In genomic region chr6:52163366-52164031, GRCm38 (mm10) we compare ENCODE assay signal across 9 mouse cellular contexts. TPM values are rescaled to one million over a fixed set of nuclear protein-coding genes. Genes with fewer than 3 reads are reported as not detected.
DNase-seq lines count a peak whose midpoint lies in the region; ATAC-seq and TF ChIP-seq lines count a peak whose summit lies in the region.
"Had no signal": no experiment of that assay in that cellular context is flagged by ENCODE, and none has a peak within 500 bp of the region (broad histone marks: within the 10 kb centered on the region; RNA-seq: fewer than 3 reads in every experiment).

No protein-coding gene starts in this region.

- H3K9me3 ChIP-seq in forebrain, postnatal 0 days (ENCODE audit: low read length) = no peaks in the 10 kb centered on the region
- H3K9me3 ChIP-seq in forebrain, embryonic 14.5 days (replicated peaks; ENCODE audit: control insufficient read depth, low read length) = no peaks in the 10 kb centered on the region
- H3K9me3 ChIP-seq in heart, embryonic 16.5 days (replicated peaks; ENCODE audit: control insufficient read depth, low read length) = no peaks in the 10 kb centered on the region
- no peaks in the 10 kb centered on the region for H3K9me3 ChIP-seq in limb, embryonic 15.5 days

- H3K4me2 ChIP-seq in forebrain, postnatal 0 days (ENCODE audit: low read depth) = no peak overlapping the region
- no peak overlapping the region for H3K4me2 ChIP-seq in forebrain, embryonic 14.5 days (ENCODE audit: low read length)
- H3K4me2 ChIP-seq in heart, embryonic 16.5 days (ENCODE audit: low read depth, low read length) = peak overlapping the region; percentile 36
- peak overlapping the region; percentile 40; the same call in 1 of the 2 replicates for H3K4me2 ChIP-seq in limb, embryonic 15.5 days

- no peaks in the 10 kb centered on the region; the same call in 1 of the 2 replicates for H3K4me1 ChIP-seq in forebrain, postnatal 0 days (ENCODE audit: insufficient read depth)
- H3K4me1 ChIP-seq in forebrain, embryonic 14.5 days (ENCODE audit: control insufficient read depth, insufficient read depth, low read length) = peaks cover 2% of the 10 kb centered on the region; the same call in 1 of the 2 replicates
- peaks cover 7% of the 10 kb centered on the region; the same call in 1 of the 2 replicates for H3K4me1 ChIP-seq in heart, embryonic 16.5 days (ENCODE audit: control insufficient read depth, insufficient read depth, low read length)
- peaks cover 44% of the 10 kb centered on the region for H3K4me1 ChIP-seq in limb, embryonic 15.5 days

- no peak overlapping the region for H3K4me3 ChIP-seq in forebrain, postnatal 0 days (ENCODE audit: low read depth, low read length)
- H3K4me3 ChIP-seq in forebrain, embryonic 14.5 days (ENCODE audit: low read depth, low read length) = no peak overlapping the region
- peak overlapping the region; percentile 45 for H3K4me3 ChIP-seq in heart, embryonic 16.5 days (ENCODE audit: low read length)
- peak overlapping the region; percentile 30; the same call in 1 of the 2 replicates for H3K4me3 ChIP-seq in limb, embryonic 15.5 days

- no peak for ATAC-seq in forebrain, postnatal 0 days
- no peak for ATAC-seq in forebrain, embryonic 14.5 days
- ATAC-seq in heart, embryonic 16.5 days (replicated peaks; ENCODE audit: extremely low read depth, insufficient read depth, low FRiP score) = no peak
- ATAC-seq in limb, embryonic 15.5 days (ENCODE audit: insufficient number of reproducible peaks, low FRiP score, low TSS enrichment, low read depth) = no peak

- DNase-seq in forebrain, postnatal 0 days = peak; percentile 19
- DNase-seq in forebrain, embryonic 14.5 days (ENCODE audit: low spot score) = no peak
- peak; percentile 80 for DNase-seq in 3T3-L1 (ENCODE audit: low read depth, low spot score)
- DNase-seq in right cerebral cortex, adult 18-20 months = no peak
- DNase-seq in thymus, postnatal 25 days = no peak
- no peak for DNase-seq in urinary bladder, postnatal 25 days (ENCODE audit: low spot score)
- DNase-seq: cerebellum, adult 2 months had no signal

- H3K36me3 ChIP-seq in forebrain, postnatal 0 days (ENCODE audit: insufficient read depth) = no peaks in the 10 kb centered on the region
- no peaks in the 10 kb centered on the region for H3K36me3 ChIP-seq in forebrain, embryonic 14.5 days (ENCODE audit: control insufficient read depth, insufficient read depth, low read length)
- no peaks in the 10 kb centered on the region for H3K36me3 ChIP-seq in heart, embryonic 16.5 days (ENCODE audit: control insufficient read depth, insufficient read depth)
- no peaks in the 10 kb centered on the region for H3K36me3 ChIP-seq in limb, embryonic 15.5 days

- TF ChIP-seq CTCF in forebrain, postnatal 0 days (IDR thresholded peaks at IDR 0.05; ENCODE audit: low read depth) = no peak

- 2% methylated on average over 17 of the region's 17 CpGs for WGBS in forebrain, postnatal 0 days
- WGBS in forebrain, embryonic 14.5 days = under 1% methylated on average over 17 of the region's 17 CpGs
- WGBS in heart, embryonic 16.5 days = 10% methylated on average over 17 of the region's 17 CpGs
- WGBS in limb, embryonic 15.5 days = 29% methylated on average over 17 of the region's 17 CpGs

- H3K27me3 ChIP-seq in forebrain, postnatal 0 days (ENCODE audit: insufficient read depth, low read length) = peaks cover 91% of the 10 kb centered on the region
- peaks cover 95% of the 10 kb centered on the region for H3K27me3 ChIP-seq in forebrain, embryonic 14.5 days (replicated peaks; ENCODE audit: control insufficient read depth, insufficient read depth, low read length)
- peaks cover 79% of the 10 kb centered on the region for H3K27me3 ChIP-seq in heart, embryonic 16.5 days (ENCODE audit: control insufficient read depth, insufficient read depth, low read length)
- H3K27me3 ChIP-seq in limb, embryonic 15.5 days = peaks cover 80% of the 10 kb centered on the region

- no peak overlapping the region for H3K27ac ChIP-seq in forebrain, postnatal 0 days (ENCODE audit: low read depth, low read length)
- no peak overlapping the region for H3K27ac ChIP-seq in forebrain, embryonic 14.5 days (ENCODE audit: low read depth, low read length)
- H3K27ac ChIP-seq in heart, embryonic 16.5 days (ENCODE audit: low read length) = peak overlapping the region; percentile 61
- H3K27ac ChIP-seq in limb, embryonic 15.5 days = no peak overlapping the region

- H3K9ac ChIP-seq in forebrain, postnatal 0 days = no peak overlapping the region
- H3K9ac ChIP-seq in forebrain, embryonic 14.5 days (ENCODE audit: low read length) = no peak overlapping the region
- peak overlapping the region; percentile 44; the same call in 1 of the 2 replicates for H3K9ac ChIP-seq in heart, embryonic 16.5 days (ENCODE audit: low read length)
- H3K9ac ChIP-seq in limb, embryonic 15.5 days = no peak overlapping the region

RNA-seq across cellular contexts. Expression of gene Hoxa2, which starts 1.1 kb away (rescaled TPM):
- not detected in 2 replicates for total RNA-seq in forebrain, postnatal 0 days (2014; rRNA removed)
- not detected in 2 replicates for polyA plus RNA-seq in forebrain, postnatal 0 days (2015; fragmentation: Nextera tagmentation; extraction: Ambion mirVana)
- polyA plus RNA-seq in forebrain, embryonic 14.5 days (2014; fragmentation: Nextera tagmentation; extraction: Ambion mirVana) = not detected in 2 replicates
- 1.5 and 2.0 TPM in 2 replicates for polyA plus RNA-seq in heart, embryonic 16.5 days (2015; fragmentation: Nextera tagmentation; extraction: Ambion mirVana)
- 0.59 and 0.76 TPM in 2 replicates for polyA plus RNA-seq in limb, embryonic 15.5 days (2015; fragmentation: Nextera tagmentation; extraction: Ambion mirVana)

RNA-seq across cellular contexts. Expression of gene Hoxa1, which starts 5.4 kb away (rescaled TPM):
- 0.10 TPM in 1 of 2 replicates, not detected in the other for total RNA-seq in forebrain, postnatal 0 days (2014; rRNA removed)
- polyA plus RNA-seq in forebrain, postnatal 0 days (2015; fragmentation: Nextera tagmentation; extraction: Ambion mirVana) = not detected in 2 replicates
- not detected in 2 replicates for polyA plus RNA-seq in forebrain, embryonic 14.5 days (2014; fragmentation: Nextera tagmentation; extraction: Ambion mirVana)
- polyA plus RNA-seq in heart, embryonic 16.5 days (2015; fragmentation: Nextera tagmentation; extraction: Ambion mirVana) = 0.44 and 0.68 TPM in 2 replicates
- polyA plus RNA-seq in limb, embryonic 15.5 days (2015; fragmentation: Nextera tagmentation; extraction: Ambion mirVana) = 0.52 and 0.68 TPM in 2 replicates

RNA-seq across cellular contexts. Expression of gene 5730596B20Rik, which starts 13.8 kb away (rescaled TPM):
- not detected in 2 replicates for total RNA-seq in forebrain, postnatal 0 days (2014; rRNA removed)
- polyA plus RNA-seq in forebrain, postnatal 0 days (2015; fragmentation: Nextera tagmentation; extraction: Ambion mirVana) = not detected in 2 replicates
- not detected in 2 replicates for polyA plus RNA-seq in forebrain, embryonic 14.5 days (2014; fragmentation: Nextera tagmentation; extraction: Ambion mirVana)
- polyA plus RNA-seq in heart, embryonic 16.5 days (2015; fragmentation: Nextera tagmentation; extraction: Ambion mirVana) = 0.13 and 0.32 TPM in 2 replicates
- 0.10 and 0.26 TPM in 2 replicates for polyA plus RNA-seq in limb, embryonic 15.5 days (2015; fragmentation: Nextera tagmentation; extraction: Ambion mirVana)

RNA-seq across cellular contexts. Expression of gene Hoxa4, which starts 28.1 kb away (rescaled TPM):
- total RNA-seq in forebrain, postnatal 0 days (2014; rRNA removed) = not detected in 2 replicates
- polyA plus RNA-seq in forebrain, postnatal 0 days (2015; fragmentation: Nextera tagmentation; extraction: Ambion mirVana) = not detected in 2 replicates
- polyA plus RNA-seq in forebrain, embryonic 14.5 days (2014; fragmentation: Nextera tagmentation; extraction: Ambion mirVana) = not detected in 2 replicates
- polyA plus RNA-seq in heart, embryonic 16.5 days (2015; fragmentation: Nextera tagmentation; extraction: Ambion mirVana) = 0.54 TPM in 1 of 2 replicates, not detected in the other
- polyA plus RNA-seq in limb, embryonic 15.5 days (2015; fragmentation: Nextera tagmentation; extraction: Ambion mirVana) = 0.52 and 0.63 TPM in 2 replicates

RNA-seq across cellular contexts. Expression of gene Hoxa5, which starts 40.9 kb away (rescaled TPM):
- total RNA-seq in forebrain, postnatal 0 days (2014; rRNA removed) = not detected in 2 replicates
- polyA plus RNA-seq in forebrain, postnatal 0 days (2015; fragmentation: Nextera tagmentation; extraction: Ambion mirVana) = not detected in 2 replicates
- polyA plus RNA-seq in forebrain, embryonic 14.5 days (2014; fragmentation: Nextera tagmentation; extraction: Ambion mirVana) = 0.26 TPM in 1 of 2 replicates, not detected in the other
- 1.3 and 3.3 TPM in 2 replicates for polyA plus RNA-seq in heart, embryonic 16.5 days (2015; fragmentation: Nextera tagmentation; extraction: Ambion mirVana)
- polyA plus RNA-seq in limb, embryonic 15.5 days (2015; fragmentation: Nextera tagmentation; extraction: Ambion mirVana) = 1.7 and 2.1 TPM in 2 replicates

Comparison
In these comparisons a context has a peak if more than half of its experiments do, and no peak if none do; other contexts are left out.
1. DNase-seq: peak in forebrain, postnatal 0 days (single experiment) and 3T3-L1 (single experiment); none in forebrain, embryonic 14.5 days (single experiment), right cerebral cortex, adult 18-20 months (single experiment), thymus, postnatal 25 days (single experiment) and urinary bladder, postnatal 25 days (single experiment).
2. H3K4me2 ChIP-seq: peak in heart, embryonic 16.5 days (single experiment) and limb, embryonic 15.5 days (single experiment); none in forebrain, postnatal 0 days (single experiment) and forebrain, embryonic 14.5 days (single experiment).
3. H3K4me3 ChIP-seq: peak in heart, embryonic 16.5 days (single experiment) and limb, embryonic 15.5 days (single experiment); none in forebrain, postnatal 0 days (single experiment) and forebrain, embryonic 14.5 days (single experiment).